Mouse (Mus musculus) CD4-positive, CD25-positive, alpha-beta regulatory T cell, adult 4 months (primary cell): ENCODE results near the gene 1110012L19Rik. TPM values are rescaled to one million over a fixed set of nuclear protein-coding genes. Genes with fewer than 3 reads are reported as not detected.
"Not testable (repeated sequence)": the region's sequence is repeated elsewhere in the genome, so short reads cannot be mapped to it uniquely, and the experiment has no call there.

ENCODE experiments used
- ATAC-seq: one replicate; pipeline ENCODE4 v1.8.0; 2017
- polyA plus RNA-seq, 2 experiments: library from polyadenylated mRNA; unstranded; fragments of 100-300 nt; shearing (Covaris generic); gene quantifications; one replicate each; pipeline ENCODE4 v1.2.1; 2017

Gene 1110012L19Rik
- 10 to 100 TPM; 33.3 to 37.6 TPM for polyA plus RNA-seq

DNA sequence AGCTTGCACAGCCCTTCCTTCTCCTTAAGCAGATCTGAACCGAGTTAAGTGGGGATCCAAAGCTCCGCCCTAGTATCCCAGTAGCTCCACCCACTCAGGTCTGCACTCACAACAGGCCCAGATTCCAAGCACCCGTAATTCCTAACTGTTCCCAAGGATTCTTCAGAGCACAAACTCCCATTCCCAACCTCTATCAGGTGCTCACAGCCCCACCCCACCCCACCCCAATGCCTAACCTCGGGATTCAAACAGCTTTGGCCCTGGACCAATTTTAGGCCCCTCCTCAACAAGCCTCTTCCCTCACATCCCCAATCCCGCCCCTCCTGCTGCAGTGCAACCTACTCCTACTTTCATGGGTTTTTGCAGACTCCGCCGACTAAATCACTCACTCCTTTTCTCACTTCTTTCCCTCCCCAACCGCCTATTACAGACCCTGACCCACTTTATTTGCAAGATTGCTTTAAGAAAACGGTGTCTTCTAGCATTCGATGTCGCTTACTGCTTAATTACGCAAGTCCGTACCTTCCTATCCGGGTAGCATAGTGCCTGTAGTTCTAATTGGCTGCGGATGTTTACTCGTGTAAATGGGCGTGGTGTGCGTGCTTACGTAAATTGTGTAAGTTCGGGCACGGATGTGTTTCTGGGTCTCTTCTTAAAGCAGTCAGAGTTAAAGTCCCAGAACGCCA, at the start of gene 1110012L19Rik:
TSS of gene 1110012L19Rik (plus strand) at position 602 of the 686 bp plus-strand sequence.
- peak; percentile 98 for ATAC-seq

DNA sequence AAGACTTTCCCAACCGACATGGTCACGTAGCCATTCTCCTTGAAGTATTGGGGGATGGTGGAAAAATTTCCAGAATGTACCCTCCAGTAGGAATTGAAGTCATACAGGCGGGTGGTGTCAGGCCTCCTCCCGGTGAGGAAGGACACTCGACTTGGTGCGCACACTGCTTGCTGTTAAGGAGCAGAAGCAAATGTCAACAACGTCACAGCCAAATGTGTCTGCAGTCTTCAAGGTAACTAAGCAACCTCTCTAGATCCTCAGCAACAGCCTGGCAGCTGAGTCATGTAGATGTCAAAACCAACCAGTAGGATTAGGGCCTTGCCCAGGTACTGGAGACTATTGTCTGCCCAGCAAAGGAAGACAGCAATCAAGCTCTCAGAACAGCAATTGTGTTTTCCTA, 22.7 kb upstream of the 1110012L19Rik start:
- ATAC-seq = no peak

- no peak for ATAC-seq
Observed at GRCm38 (mm10) chrX:70363446-70363845, 22.2 kb upstream of the 1110012L19Rik start.

GRCm38 (mm10) chrX:70364202-70364601, 21.5 kb upstream of the 1110012L19Rik start:
- no peak for ATAC-seq

DNA sequence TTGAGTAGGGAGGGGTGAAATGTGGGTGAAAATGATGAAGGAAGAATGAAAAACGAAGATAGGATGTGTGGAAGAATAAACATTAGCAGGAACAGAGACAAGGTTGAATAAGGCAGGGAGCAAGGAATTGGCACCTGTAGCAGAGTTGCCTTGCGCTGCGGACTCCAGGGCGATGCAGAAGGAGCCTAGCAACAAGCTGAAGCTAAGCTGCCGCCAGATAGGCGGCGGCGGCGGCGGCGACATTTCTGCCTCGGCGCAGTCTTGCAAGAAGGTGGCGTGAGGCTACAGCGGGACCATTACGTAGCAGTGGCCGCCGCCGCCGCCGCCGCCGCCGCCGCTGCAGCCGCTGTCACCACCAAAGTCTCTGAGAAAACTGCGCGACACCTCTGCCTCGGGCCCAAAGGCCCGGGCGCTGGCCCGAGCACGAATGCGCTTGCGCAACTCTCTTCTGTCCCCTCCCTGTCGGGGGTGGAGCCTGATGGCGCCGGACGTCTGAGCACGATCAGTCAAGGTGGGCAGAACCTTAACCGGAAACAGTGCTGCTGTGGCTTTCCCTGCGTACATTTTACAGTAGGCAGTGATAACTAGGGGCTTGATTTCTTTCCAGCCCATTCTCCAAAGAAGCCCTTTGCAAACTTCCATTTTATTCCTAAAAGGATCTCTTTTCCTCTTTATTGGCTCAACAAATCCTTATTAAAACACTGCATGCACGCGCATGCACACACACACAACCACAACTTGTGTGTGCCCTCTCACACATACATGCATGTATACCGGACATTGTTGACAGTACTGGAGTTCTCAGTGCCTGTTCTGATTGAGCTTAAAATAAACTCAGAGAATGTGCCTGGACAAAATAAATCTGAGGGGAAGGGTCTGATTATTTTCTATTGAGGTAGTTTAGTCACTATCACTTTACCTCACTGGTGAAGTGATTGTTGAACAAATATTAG, 20.7 kb upstream of the 1110012L19Rik start, which contains the start of gene Ids:
TSS of gene Ids (minus strand) at position 424 of the 953 bp plus-strand sequence.
- ATAC-seq = peak; percentile 97

- ATAC-seq = not testable (repeated sequence)
Observed at GRCm38 (mm10) chrX:70369758-70370157, 15.9 kb upstream of the 1110012L19Rik start.

GRCm38 (mm10) chrX:70374469-70375110, 11.1 kb upstream of the 1110012L19Rik start:
- ATAC-seq = peak; percentile 80

DNA sequence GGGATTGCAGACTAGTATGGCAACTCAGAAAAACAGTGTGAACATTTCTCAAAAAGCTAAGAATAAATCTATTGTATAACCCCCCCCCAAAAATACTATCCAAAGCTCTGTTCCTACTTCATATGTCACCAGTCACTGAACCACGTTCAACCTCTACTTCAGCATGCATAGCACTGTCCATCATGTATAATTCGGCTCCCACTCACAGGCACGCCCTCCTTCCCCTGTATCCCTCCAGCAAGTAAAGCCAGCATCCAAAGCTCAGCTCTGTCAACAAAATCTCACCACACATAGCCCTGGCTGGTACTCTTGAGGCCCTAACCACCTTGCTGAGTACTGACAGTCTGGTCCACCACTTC, 781 bp upstream of the 1110012L19Rik start:
- no peak for ATAC-seq

DNA sequence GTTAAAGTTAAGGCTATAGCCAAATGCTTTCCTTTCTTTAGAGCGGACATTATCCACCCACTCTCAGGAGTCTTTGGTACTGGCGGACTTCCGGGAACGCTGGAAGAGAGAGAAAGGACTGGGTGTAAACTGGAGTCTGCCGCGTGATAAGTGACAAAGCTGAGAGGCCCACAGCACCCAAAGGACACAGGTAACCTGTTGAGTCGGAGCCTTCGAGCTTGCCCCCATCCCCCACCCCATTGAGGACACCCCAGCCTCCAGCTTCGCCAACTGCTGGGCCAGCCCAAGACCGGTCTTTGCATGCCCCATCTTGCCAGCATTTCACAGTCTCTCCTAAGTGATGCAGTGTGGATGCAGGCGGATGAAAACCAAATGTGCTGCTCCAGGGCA, 280 bp downstream of the 1110012L19Rik start:
- peak; percentile 39 for ATAC-seq

DNA sequence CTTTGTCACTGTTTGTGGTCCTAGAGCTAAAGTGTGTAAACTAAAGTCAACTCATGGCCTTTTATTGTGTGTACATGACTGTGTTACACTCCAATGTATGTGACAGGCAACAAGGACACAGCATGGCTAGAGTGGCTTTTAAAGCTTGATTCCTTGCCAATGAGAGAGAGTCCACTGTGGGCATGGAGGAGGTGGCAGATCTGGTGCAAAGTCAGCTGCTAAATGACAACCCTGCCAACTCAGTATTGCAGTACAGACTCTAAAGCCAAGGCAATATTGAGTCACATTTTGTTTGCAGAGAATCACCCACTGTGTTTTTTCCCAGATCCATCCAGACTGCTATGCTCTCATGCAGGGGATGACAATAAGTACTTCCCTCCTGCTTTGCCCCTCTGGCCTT, 7.0 kb downstream of the 1110012L19Rik start:
- not testable (repeated sequence) for ATAC-seq

GRCm38 (mm10) chrX:70425473-70425872, 39.8 kb downstream of the 1110012L19Rik start:
- ATAC-seq = not testable (repeated sequence)

Other genes with a start within 250 kb of the 1110012L19Rik start
- gene Ids, start 20.8 kb upstream of the 1110012L19Rik start, polyA plus RNA-seq = 1 to 10 TPM; 4.8 to 6.2 TPM
- gene Tmem185a, start 91.3 kb downstream of the 1110012L19Rik start, polyA plus RNA-seq = 10 to 100 TPM; 18.1 to 22.7 TPM